Mouse (Mus musculus) midbrain, embryonic 10.5 days (tissue): ENCODE measurements at regions not wholly inside any gene's neighbourhood (a gene's known extent, or its start where the extent isn't known, plus 50 kb on each side); places are given as distances from the start of the nearest gene placed in this dataset.

Experiments used
- DNase-seq: peaks from one replicate; pipeline ENCODE4 v3.0.0-alpha.2; 2017; ENCODE audit warnings: low spot score
- H3K27ac ChIP-seq: fragments of 300-500 bp; sonication (generic); replicated peaks from 2 replicates; pipeline ENCODE4 v1.5.1; 2016; ENCODE audit warnings: mild to moderate bottlenecking
- H3K27me3 ChIP-seq: fragments of 300-500 bp; sonication (generic); 2 replicates; pipeline ENCODE4 v1.6.1; 2016; ENCODE audit warnings: low read depth, mild to moderate bottlenecking; ENCODE audit not compliant: poor library complexity, severe bottlenecking
- H3K36me3 ChIP-seq: fragments of 300-500 bp; sonication (generic); 2 replicates; pipeline ENCODE4 v1.6.1; 2016; ENCODE audit warnings: mild to moderate bottlenecking, moderate library complexity
- H3K4me1 ChIP-seq: fragments of 300-500 bp; sonication (generic); 2 replicates; pipeline ENCODE4 v1.6.1; 2016
- H3K4me3 ChIP-seq: fragments of 300-500 bp; sonication (generic); 2 replicates; pipeline ENCODE4 v1.5.1; 2016; ENCODE audit warnings: mild to moderate bottlenecking, moderate library complexity
- H3K9me3 ChIP-seq: fragments of 300-500 bp; sonication (generic); replicated peaks from 2 replicates; pipeline ENCODE4 v1.6.1; 2016; ENCODE audit warnings: mild to moderate bottlenecking
- WGBS: fragments of 180-500 bp; shearing (Covaris S2); methylation state at CpG from one replicate; pipeline ENCODE4 v1.1.7; 2016; 5-methylcytosine and 5-hydroxymethylcytosine counted together

GRCm38 (mm10) chr5:44925476-44925875 lies 126.0 kb upstream of the Ldb2 start:
- no peak overlapping the region for H3K27ac ChIP-seq
- 42% methylated on average over 2 of the region's 2 CpGs for WGBS
- H3K36me3 ChIP-seq: no peaks in the 10 kb centered on the region
- H3K4me3 ChIP-seq: no peak overlapping the region
- peaks cover 5% of the 10 kb centered on the region; the same call in 1 of the 2 replicates for H3K4me1 ChIP-seq
- peaks cover 4% of the 10 kb centered on the region; the same call in 1 of the 2 replicates for H3K9me3 ChIP-seq
- H3K27me3 ChIP-seq: no peaks in the 10 kb centered on the region
- DNase-seq: no peak

GRCm38 (mm10) chr5:44922129-44922775 lies 122.8 kb upstream of the Ldb2 start:
- DNase-seq: peak; percentile 28
- Histone ChIP-seq H3K4me3 (no peak overlapping the region), H3K27me3 (no peaks in the 10 kb centered on the region), H3K9me3 (no peaks in the 10 kb centered on the region), H3K36me3 (no peaks in the 10 kb centered on the region), H3K4me1 (peaks cover 8% of the 10 kb centered on the region; the same call in 1 of the 2 replicates), H3K27ac (no peak overlapping the region)
- WGBS: 72% methylated on average over 2 of the region's 2 CpGs

DNA sequence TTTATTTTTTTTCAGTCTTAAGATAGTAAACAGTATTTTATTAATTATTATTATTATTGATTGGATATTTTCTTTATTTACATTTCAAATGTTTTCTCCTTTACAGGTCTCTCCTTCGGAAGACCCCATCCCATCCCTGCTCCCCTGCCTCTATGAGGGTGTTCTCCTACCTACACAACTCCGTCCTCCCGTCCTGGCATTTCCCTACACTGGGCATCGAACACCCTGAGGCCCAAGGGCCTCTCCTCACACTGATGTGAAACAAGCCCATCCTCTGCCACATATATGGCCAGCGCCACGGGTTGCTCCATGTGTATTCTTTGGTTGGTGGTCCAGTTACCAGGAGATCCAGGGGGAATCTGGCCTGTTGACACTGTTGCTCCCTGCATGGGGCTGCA lies 118.3 kb upstream of the Ldb2 start:
- 90% methylated on average over 6 of the region's 6 CpGs for WGBS
- H3K36me3 ChIP-seq: no peaks in the 10 kb centered on the region
- no peak overlapping the region for H3K27ac ChIP-seq
- no peaks in the 10 kb centered on the region for H3K9me3 ChIP-seq
- H3K4me3 ChIP-seq: no peak overlapping the region
- no peaks in the 10 kb centered on the region for H3K27me3 ChIP-seq
- peaks cover 4% of the 10 kb centered on the region; the same call in 1 of the 2 replicates for H3K4me1 ChIP-seq
- DNase-seq: no peak

DNA sequence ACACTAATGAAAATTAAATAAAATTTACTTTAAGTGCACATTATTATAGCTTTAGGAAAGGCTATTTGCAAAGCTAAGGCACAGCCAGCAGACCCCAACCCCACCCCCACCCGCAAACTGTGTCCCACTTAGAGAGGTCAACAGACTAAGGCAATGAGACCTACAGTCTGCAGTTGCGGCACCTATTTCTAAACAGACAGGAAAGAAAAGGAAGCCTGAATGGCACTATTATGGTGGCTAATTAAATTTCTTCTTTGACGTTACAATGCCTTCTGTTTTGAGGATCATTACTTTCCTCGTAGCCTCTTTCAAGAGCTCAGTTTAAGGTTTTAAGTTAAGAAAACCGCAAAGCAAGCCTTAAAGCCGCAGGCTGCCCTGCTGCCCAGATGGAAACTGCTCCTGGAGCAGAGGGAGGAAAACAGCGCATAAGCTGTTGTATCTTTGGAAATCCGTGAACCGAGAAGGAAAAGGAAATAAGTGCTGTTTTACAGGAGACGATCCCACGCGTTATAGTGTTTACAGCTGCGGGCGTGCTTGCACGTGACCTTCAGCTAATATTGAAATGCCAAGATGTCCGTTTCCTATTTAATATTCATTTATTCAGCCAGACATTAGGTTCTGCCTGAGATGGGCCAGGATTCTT lies 117.8 kb upstream of the Ldb2 start:
- Histone ChIP-seq H3K27me3 (no peaks in the 10 kb centered on the region), H3K4me3 (no peak overlapping the region), H3K27ac (no peak overlapping the region), H3K9me3 (no peaks in the 10 kb centered on the region), H3K36me3 (no peaks in the 10 kb centered on the region), H3K4me1 (peaks cover 4% of the 10 kb centered on the region; the same call in 1 of the 2 replicates)
- DNase-seq: no peak
- 65% methylated on average over 16 of the region's 16 CpGs for WGBS

DNA sequence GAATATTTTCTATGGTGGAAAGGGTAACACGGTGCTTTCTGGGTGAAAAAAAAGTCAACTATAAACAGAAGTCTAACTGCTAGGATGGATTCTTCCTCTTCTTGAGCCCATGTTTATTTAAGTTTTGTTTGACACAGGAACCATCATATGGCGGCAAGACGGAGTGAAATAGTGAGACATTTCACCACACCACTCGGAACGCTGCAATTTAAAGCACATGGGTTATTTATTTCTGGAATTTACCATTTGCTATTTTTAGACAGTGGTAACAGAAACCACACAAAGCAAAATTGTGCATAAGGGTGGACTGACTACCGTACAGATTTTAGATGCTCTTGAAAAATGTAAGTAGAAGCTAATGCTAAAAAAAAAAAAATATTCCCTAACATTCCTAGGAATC lies 103.1 kb upstream of the Ldb2 start:
- H3K4me1 ChIP-seq: no peaks in the 10 kb centered on the region
- no peak overlapping the region for H3K4me3 ChIP-seq
- no peaks in the 10 kb centered on the region for H3K9me3 ChIP-seq
- DNase-seq: no peak
- no peaks in the 10 kb centered on the region for H3K36me3 ChIP-seq
- no peak overlapping the region for H3K27ac ChIP-seq
- 87% methylated on average over 6 of the region's 6 CpGs for WGBS
- H3K27me3 ChIP-seq: no peaks in the 10 kb centered on the region

GRCm38 (mm10) chr5:44886566-44887070 lies 87.1 kb upstream of the Ldb2 start:
- no peaks in the 10 kb centered on the region for H3K9me3 ChIP-seq
- no peaks in the 10 kb centered on the region for H3K36me3 ChIP-seq
- WGBS: 82% methylated on average over 4 of the region's 4 CpGs
- no peaks in the 10 kb centered on the region for H3K4me1 ChIP-seq
- no peak overlapping the region for H3K27ac ChIP-seq
- H3K4me3 ChIP-seq: no peak overlapping the region
- H3K27me3 ChIP-seq: no peaks in the 10 kb centered on the region
- DNase-seq: no peak

GRCm38 (mm10) chr5:44876946-44877345 lies 77.5 kb upstream of the Ldb2 start:
- DNase-seq: no peak
- H3K36me3 ChIP-seq: no peaks in the 10 kb centered on the region
- H3K9me3 ChIP-seq: no peaks in the 10 kb centered on the region
- H3K4me1 ChIP-seq: no peaks in the 10 kb centered on the region
- no peak overlapping the region for H3K27ac ChIP-seq
- WGBS: 90% methylated on average over 3 of the region's 3 CpGs
- H3K4me3 ChIP-seq: no peak overlapping the region
- no peaks in the 10 kb centered on the region for H3K27me3 ChIP-seq

DNA sequence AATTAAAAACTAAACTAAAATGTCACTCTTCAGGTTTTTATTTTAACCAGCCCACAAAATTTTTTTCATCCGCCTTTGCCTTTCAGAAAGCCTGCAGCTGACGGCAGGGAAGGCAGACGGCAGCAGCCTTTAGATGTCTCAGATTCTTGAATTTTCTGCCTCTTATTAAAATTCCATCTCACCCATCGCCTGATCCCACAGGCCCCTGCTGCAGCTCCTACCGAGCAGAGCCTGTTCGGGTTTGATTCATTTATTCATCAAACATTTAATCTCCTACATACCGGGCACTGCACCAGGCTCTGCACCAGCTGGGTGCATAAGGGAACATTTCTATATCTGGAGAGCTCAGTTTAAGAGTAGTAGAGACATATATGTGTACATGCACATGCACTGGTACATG lies 72.8 kb upstream of the Ldb2 start:
- WGBS: 84% methylated on average over 7 of the region's 7 CpGs
- Histone ChIP-seq H3K9me3 (no peaks in the 10 kb centered on the region), H3K4me1 (no peaks in the 10 kb centered on the region), H3K27me3 (no peaks in the 10 kb centered on the region), H3K27ac (no peak overlapping the region), H3K36me3 (no peaks in the 10 kb centered on the region), H3K4me3 (no peak overlapping the region)
- DNase-seq: no peak

DNA sequence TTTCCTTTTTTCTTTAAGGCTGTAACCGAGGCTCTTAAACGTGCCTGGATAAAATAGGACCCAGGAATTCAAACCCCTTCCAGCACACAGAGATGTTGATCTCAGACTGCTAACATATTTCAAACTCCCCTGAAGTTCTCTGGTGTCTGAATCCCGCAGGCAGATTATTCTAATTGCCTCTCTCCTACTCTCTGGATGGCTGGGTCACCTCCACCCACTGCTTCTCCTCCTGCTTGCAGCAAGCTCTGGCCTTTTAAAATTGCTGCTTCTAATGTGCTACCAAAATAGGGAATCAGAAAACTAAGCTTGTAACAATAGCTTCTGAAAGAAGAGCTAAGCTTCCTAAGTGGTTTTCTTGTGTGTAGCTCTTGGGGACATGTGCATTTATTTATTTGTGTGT lies 64.4 kb upstream of the Ldb2 start:
- no peaks in the 10 kb centered on the region for H3K36me3 ChIP-seq
- WGBS: 52% methylated on average over 3 of the region's 3 CpGs
- DNase-seq: no peak

DNA sequence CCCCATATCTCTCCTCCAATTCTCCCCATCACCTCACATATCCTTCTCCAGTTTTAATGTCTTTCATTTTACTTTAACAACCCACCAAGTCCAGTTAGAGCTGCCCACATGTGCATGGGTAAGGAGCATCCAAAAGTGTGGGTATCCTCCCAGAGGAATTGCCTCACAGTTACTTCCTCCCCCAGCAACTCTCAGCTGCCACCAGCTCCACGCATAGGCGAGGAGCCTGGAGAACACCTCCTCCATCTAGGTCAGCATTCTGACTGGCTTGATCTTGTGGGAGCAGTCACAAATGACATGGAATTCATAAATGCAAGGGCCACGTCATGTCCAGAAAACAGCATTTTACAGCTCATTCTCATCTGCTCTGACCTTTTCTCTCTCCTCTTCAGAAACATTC lies 63.9 kb upstream of the Ldb2 start:
- DNase-seq: no peak
- Histone ChIP-seq H3K27ac (0 out of 2 replicates have a peak overlapping the region, but pooled peaks have one; percentile 28), H3K4me1 (peaks cover 9% of the 10 kb centered on the region; the same call in 1 of the 2 replicates), H3K4me3 (no peak overlapping the region), H3K9me3 (no peaks in the 10 kb centered on the region), H3K27me3 (no peaks in the 10 kb centered on the region), H3K36me3 (no peaks in the 10 kb centered on the region)
- WGBS: 82% methylated on average over 3 of the region's 3 CpGs

More for the DNA sequence above, 64.4 kb upstream of the Ldb2 start:
- no peak overlapping the region for H3K4me3 ChIP-seq
- H3K4me1 ChIP-seq: peaks cover 9% of the 10 kb centered on the region; the same call in 1 of the 2 replicates
- H3K9me3 ChIP-seq: no peaks in the 10 kb centered on the region
- no peaks in the 10 kb centered on the region for H3K27me3 ChIP-seq
- H3K27ac ChIP-seq: 0 out of 2 replicates have a peak overlapping the region, but pooled peaks have one; percentile 28

DNA sequence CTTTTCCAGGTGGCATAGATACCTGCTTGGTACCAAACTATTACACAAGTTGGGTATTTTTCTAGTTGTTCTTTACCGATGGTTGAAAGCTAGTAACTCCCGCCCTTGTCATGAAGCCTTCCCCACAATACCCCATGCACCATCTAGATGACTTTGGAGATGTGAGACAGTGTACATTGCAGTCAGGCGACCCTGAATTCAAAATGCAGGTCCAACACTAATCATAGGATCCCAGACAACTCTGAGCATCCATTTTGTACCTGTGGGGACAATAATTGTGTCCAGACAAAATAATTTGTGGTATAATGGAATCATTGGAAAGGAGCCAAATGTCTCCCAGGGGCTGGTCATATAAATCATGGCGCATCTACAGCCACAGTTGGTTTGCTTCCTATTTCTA lies 54.7 kb upstream of the Ldb2 start:
- 84% methylated on average over 4 of the region's 4 CpGs for WGBS
- Histone ChIP-seq H3K36me3 (no peaks in the 10 kb centered on the region), H3K4me1 (no peaks in the 10 kb centered on the region), H3K27me3 (no peaks in the 10 kb centered on the region), H3K4me3 (no peak overlapping the region), H3K27ac (no peak overlapping the region), H3K9me3 (no peaks in the 10 kb centered on the region; the same call in 1 of the 2 replicates)
- DNase-seq: no peak
